Mouse (Mus musculus): ENCODE measurements around the gene Slc30a4.

DNA sequence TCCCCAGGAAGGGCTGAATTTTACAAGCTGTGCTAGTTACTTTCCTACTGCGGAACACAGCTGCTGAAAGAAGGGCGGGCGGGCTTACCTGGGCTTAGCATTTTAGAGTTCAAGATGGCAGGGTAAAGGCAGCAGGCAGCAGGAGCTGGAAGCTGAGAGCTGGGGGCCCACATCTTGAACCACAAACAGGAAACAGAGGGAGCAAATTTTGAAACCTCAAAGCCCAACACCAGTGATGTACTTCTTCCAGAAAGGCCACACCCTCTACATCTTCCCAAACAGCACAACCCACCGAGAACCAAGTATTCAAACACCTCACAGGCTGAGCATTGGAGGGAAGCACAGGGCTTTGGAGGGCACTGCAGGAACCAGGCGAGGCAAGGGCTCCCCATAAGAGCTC is 29.6 kb downstream of the Slc30a4 start:
- TF ChIP-seq UBTF (IDR thresholded peaks at IDR 0.05; ENCODE audit: low read depth, low read length) (no peak), CTCF (conservative IDR thresholded peaks at IDR 0.05 in 1 of 2, IDR thresholded peaks at IDR 0.05 in 1 of 2; ENCODE audit: low read depth in 2 of 2, low read length in 2 of 2) (no peak), POLR2A (IDR thresholded peaks at IDR 0.05; ENCODE audit: low read depth, low read length) (no peak), EP300 (IDR thresholded peaks at IDR 0.05; ENCODE audit: low read length) (no peak), MEF2A (IDR thresholded peaks at IDR 0.05; ENCODE audit: borderline replicate concordance, low read depth, low read length) (no peak), MYC (IDR thresholded peaks at IDR 0.05; ENCODE audit: low read depth, low read length) (no peak), USF1 (IDR thresholded peaks at IDR 0.05; ENCODE audit: low read depth, low read length) (no peak), RCOR1 (conservative IDR thresholded peaks at IDR 0.05; ENCODE audit: low read depth, low read length) (no peak), GABPA (IDR thresholded peaks at IDR 0.05; ENCODE audit: insufficient replicate concordance, low read depth, low read length) (no peak), NELFE (IDR thresholded peaks at IDR 0.05; ENCODE audit: low read depth, low read length) (no peak), JUND (conservative IDR thresholded peaks at IDR 0.05; ENCODE audit: low read depth, low read length) (no peak)
